Mouse (Mus musculus): Measurements from ENCODE around the gene Gm10645. TPM values are rescaled to one million over a fixed set of nuclear protein-coding genes. Genes with fewer than 3 reads are reported as not detected.

The Gm10645 gene
- polyA plus RNA-seq, 1 experiment from 2014 or later, result 1.5 TPM

GRCm38 (mm10) chr8:83170894-83171293, 4.9 kb upstream of the Gm10645 start:
- no peak overlapping the region for H3K4me2 ChIP-seq (replicated peaks; ENCODE audit: low read depth)
- ATAC-seq, result no peak

DNA sequence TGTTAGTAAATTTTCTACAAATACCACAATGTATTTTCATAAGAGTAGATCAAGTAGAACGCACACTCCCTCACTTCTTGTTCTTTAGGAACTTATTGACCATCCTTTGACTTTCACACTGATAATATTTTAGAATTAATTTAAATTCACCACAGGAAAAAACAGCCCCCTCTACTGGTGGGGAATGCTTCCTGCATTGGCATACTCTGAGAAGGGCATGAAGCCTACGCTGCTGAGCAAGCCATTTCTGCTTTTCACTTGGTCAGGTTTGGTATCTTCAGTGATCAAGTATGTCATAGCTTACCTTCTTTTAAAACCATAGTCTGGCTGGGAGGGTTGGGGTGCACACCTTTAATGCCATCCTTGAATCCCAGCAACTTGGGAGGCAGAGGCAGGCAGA, 3.7 kb upstream of the Gm10645 start:
- WGBS, result 89% methylated on average over 2 of the region's 2 CpGs
- TF ChIP-seq CTCF (IDR thresholded peaks at IDR 0.05; ENCODE audit: low read depth), result peak; percentile 65
- Histone ChIP-seq H3K27ac (ENCODE audit: low read depth, low read length) (no peak overlapping the region), H3K36me3 (ENCODE audit: control insufficient read depth, insufficient read depth) (no peaks in the 10 kb centered on the region), H3K9me3 (ENCODE audit: control insufficient read depth) (no peaks in the 10 kb centered on the region), H3K4me2 (replicated peaks; ENCODE audit: low read depth) (no peak overlapping the region), H3K4me1 (replicated peaks; ENCODE audit: control insufficient read depth, insufficient read depth, low read length) (no peaks in the 10 kb centered on the region), H3K9ac (ENCODE audit: low read depth, low read length) (no peak overlapping the region), H3K27me3 (replicated peaks; ENCODE audit: control insufficient read depth, insufficient read depth, low read length) (no peaks in the 10 kb centered on the region), H3K4me3 (ENCODE audit: low read depth, low read length) (no peak overlapping the region)
- no peak for ATAC-seq

More at GRCm38 (mm10) chr8:83170894-83171293, 4.9 kb upstream of the Gm10645 start:
- Histone ChIP-seq H3K36me3 (ENCODE audit: control insufficient read depth, insufficient read depth) (no peaks in the 10 kb centered on the region), H3K9ac (ENCODE audit: low read depth, low read length) (no peak overlapping the region), H3K4me3 (ENCODE audit: low read depth, low read length) (no peak overlapping the region), H3K4me1 (replicated peaks; ENCODE audit: control insufficient read depth, insufficient read depth, low read length) (no peaks in the 10 kb centered on the region), H3K9me3 (ENCODE audit: control insufficient read depth) (no peaks in the 10 kb centered on the region), H3K27ac (ENCODE audit: low read depth, low read length) (no peak overlapping the region), H3K27me3 (replicated peaks; ENCODE audit: control insufficient read depth, insufficient read depth, low read length) (no peaks in the 10 kb centered on the region)
- TF ChIP-seq CTCF (IDR thresholded peaks at IDR 0.05; ENCODE audit: low read depth), result no peak
- 51% methylated on average over 6 of the region's 6 CpGs for WGBS

GRCm38 (mm10) chr8:83169127-83169526, 3.2 kb upstream of the Gm10645 start:
- Histone ChIP-seq H3K27me3 (replicated peaks; ENCODE audit: control insufficient read depth, insufficient read depth, low read length) (no peaks in the 10 kb centered on the region), H3K36me3 (ENCODE audit: control insufficient read depth, insufficient read depth) (no peaks in the 10 kb centered on the region), H3K4me2 (replicated peaks; ENCODE audit: low read depth) (no peak overlapping the region), H3K9me3 (ENCODE audit: control insufficient read depth) (no peaks in the 10 kb centered on the region), H3K4me1 (replicated peaks; ENCODE audit: control insufficient read depth, insufficient read depth, low read length) (no peaks in the 10 kb centered on the region), H3K4me3 (ENCODE audit: low read depth, low read length) (no peak overlapping the region), H3K27ac (ENCODE audit: low read depth, low read length) (no peak overlapping the region), H3K9ac (ENCODE audit: low read depth, low read length) (no peak overlapping the region)
- ATAC-seq, result no peak
- TF ChIP-seq CTCF (IDR thresholded peaks at IDR 0.05; ENCODE audit: low read depth), result no peak
- 84% methylated on average over 3 of the region's 3 CpGs for WGBS

DNA sequence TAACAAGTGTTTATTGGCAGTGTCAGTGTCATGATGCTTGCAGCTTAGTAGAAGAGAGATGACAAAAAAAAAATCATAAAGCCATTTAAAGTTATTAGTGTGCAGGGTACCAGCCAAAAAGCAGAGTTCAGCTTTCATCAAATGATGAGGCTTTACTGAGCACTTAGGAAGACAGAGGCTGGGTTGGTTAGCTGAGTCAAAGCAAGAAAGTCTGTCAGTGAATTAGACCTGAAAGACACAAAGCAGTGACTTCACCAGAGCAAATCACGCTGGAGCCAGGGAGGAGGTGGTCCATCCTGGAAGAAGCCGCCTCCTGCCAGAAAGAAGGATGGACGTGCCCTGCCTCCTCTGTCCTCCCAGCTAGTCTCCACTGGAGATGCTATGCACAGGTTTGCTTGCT, 2.0 kb upstream of the Gm10645 start:
- H3K4me1 ChIP-seq (replicated peaks; ENCODE audit: control insufficient read depth, insufficient read depth, low read length), result no peaks in the 10 kb centered on the region
- no peaks in the 10 kb centered on the region for H3K36me3 ChIP-seq (ENCODE audit: control insufficient read depth, insufficient read depth)
- ATAC-seq, result no peak
- WGBS, result 76% methylated on average over 3 of the region's 3 CpGs
- H3K4me3 ChIP-seq (ENCODE audit: low read depth, low read length), result no peak overlapping the region
- H3K4me2 ChIP-seq (replicated peaks; ENCODE audit: low read depth), result no peak overlapping the region
- H3K9me3 ChIP-seq (ENCODE audit: control insufficient read depth), result no peaks in the 10 kb centered on the region
- H3K27me3 ChIP-seq (replicated peaks; ENCODE audit: control insufficient read depth, insufficient read depth, low read length), result no peaks in the 10 kb centered on the region
- no peak overlapping the region for H3K27ac ChIP-seq (ENCODE audit: low read depth, low read length)
- no peak for TF ChIP-seq CTCF (IDR thresholded peaks at IDR 0.05; ENCODE audit: low read depth)
- no peak overlapping the region for H3K9ac ChIP-seq (ENCODE audit: low read depth, low read length)

DNA sequence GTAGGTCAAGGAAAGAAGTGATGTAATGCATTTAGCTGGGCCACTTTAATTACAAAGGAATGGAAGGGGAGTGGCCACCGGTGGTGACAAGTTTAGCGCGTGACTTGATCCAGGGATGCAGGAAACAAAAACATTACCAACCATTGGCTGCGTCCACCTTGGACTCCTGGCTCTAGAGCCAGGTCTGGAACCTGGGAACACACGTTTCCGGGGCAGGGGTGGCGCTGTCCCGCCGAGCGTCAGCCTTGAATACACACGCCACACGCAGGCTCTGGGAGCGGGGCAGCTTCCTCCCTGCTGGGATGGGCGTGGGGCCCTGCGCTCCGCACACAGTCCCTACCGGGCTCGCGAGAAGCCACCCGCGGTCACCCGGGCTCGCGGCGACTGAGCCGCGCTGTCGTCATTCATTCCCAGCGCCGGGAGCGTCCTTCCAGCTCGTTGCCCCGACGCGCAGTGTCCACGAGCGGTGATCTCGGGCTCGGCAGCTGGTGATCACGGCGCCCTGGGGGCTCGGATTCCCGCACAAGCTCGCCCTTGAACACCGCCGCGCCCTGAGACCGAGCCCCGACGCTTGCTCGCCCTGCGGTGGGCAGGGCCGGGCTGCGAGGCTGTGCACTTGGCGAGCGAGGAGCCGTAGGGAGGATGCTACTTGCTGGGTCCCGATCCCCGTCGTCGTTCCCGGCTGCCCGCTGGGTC, 587 bp downstream of the Gm10645 start, which contains the start of gene Tbc1d9:
TSS of gene Tbc1d9 (plus strand) at position 118 of the 696 bp plus-strand sequence.
- no peaks in the 10 kb centered on the region for H3K4me1 ChIP-seq (replicated peaks; ENCODE audit: control insufficient read depth, insufficient read depth, low read length)
- no peaks in the 10 kb centered on the region for H3K27me3 ChIP-seq (replicated peaks; ENCODE audit: control insufficient read depth, insufficient read depth, low read length)
- H3K27ac ChIP-seq (ENCODE audit: low read depth, low read length), result peak within 1 kb of the TSS; percentile 89
- peak; percentile 70 for TF ChIP-seq CTCF (IDR thresholded peaks at IDR 0.05; ENCODE audit: low read depth)
- H3K36me3 ChIP-seq (ENCODE audit: control insufficient read depth, insufficient read depth), result no peaks in the 10 kb centered on the region
- H3K9me3 ChIP-seq (ENCODE audit: control insufficient read depth), result no peaks in the 10 kb centered on the region
- H3K9ac ChIP-seq (ENCODE audit: low read depth, low read length), result peak within 1 kb of the TSS; percentile 79
- peak within 1 kb of the TSS; percentile 73 for H3K4me3 ChIP-seq (ENCODE audit: low read depth, low read length)
- ATAC-seq, result peak; percentile 94
- under 1% methylated on average over 63 of the region's 63 CpGs for WGBS
- peak within 1 kb of the TSS; percentile 96 for H3K4me2 ChIP-seq (replicated peaks; ENCODE audit: low read depth)

- H3K27me3 ChIP-seq (replicated peaks; ENCODE audit: control insufficient read depth, insufficient read depth, low read length), result no peaks in the 10 kb centered on the region
- H3K27ac ChIP-seq (ENCODE audit: low read depth, low read length), result no peak overlapping the region
- H3K4me3 ChIP-seq (ENCODE audit: low read depth, low read length), result no peak overlapping the region
- TF ChIP-seq CTCF (IDR thresholded peaks at IDR 0.05; ENCODE audit: low read depth), result no peak
- H3K9me3 ChIP-seq (ENCODE audit: control insufficient read depth), result no peaks in the 10 kb centered on the region
- H3K4me1 ChIP-seq (replicated peaks; ENCODE audit: control insufficient read depth, insufficient read depth, low read length), result no peaks in the 10 kb centered on the region
- H3K9ac ChIP-seq (ENCODE audit: low read depth, low read length), result no peak overlapping the region
- WGBS, result 81% methylated on average over 2 of the region's 2 CpGs
- no peaks in the 10 kb centered on the region for H3K36me3 ChIP-seq (ENCODE audit: control insufficient read depth, insufficient read depth)
- no peak for ATAC-seq
- H3K4me2 ChIP-seq (replicated peaks; ENCODE audit: low read depth), result no peak overlapping the region
Measured at GRCm38 (mm10) chr8:83160613-83161012, 5.4 kb downstream of the Gm10645 start.
